Mouse (Mus musculus): Measurements from ENCODE around the gene Stk33.

GRCm38 (mm10) chr7:109230806-109231205 lies 208.1 kb downstream of the Stk33 start:
- peak; percentile 81 for TF ChIP-seq CTCF (IDR thresholded peaks at IDR 0.05; ENCODE audit: low read depth, low read length)
- no peak for TF ChIP-seq POLR2A (IDR thresholded peaks at IDR 0.05; ENCODE audit: insufficient read depth, low read length)
